Mouse (Mus musculus): ENCODE data around the gene Otogl. TPM values are rescaled to one million over a fixed set of nuclear protein-coding genes. Genes with fewer than 3 reads are reported as not detected.
A peak's percentile ranks its signal among the peaks of the same experiment; 100 is the strongest.

Gene Otogl
- polyA plus RNA-seq, 1 experiment from 2014 or later: 0.07 TPM

DNA sequence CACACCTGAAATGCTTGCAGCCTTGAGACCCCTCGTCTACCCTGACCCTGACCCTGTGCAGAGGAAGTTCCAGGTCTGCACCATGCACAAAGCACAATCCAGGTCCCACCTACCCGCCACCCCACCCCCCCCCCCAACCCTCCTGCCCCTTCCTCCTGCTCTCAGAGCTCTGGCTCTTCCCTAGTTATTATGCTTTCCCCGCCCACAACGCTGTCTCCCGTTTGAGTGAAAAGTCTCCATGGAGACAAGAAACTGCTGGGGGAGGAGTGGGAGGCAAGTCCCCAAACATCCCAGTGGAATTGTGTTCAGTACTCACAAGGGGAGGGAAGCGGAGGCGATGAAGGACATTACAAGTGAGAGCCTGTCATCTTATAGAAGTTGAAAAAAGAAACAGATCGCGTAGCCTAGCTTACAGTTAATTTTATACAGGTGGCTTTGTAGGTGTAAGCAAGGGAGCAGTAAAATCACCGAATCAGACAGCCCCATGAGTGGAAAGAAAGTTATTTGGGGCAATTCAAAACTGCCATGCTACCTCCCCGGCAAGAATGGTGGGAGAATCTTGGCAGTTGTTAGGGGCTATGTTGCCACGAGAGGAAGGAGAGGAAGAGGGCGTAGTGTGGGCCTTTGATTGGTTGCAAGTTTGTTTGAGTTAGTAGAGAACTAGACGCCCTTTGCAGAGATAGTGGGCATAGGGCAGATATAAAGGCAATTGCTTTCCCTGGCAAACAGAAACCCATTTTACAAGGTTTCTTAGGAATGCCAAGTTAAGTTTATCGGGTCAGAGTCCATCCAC is 159.4 kb downstream of the Otogl start:
- Histone ChIP-seq H3K9me3 (ENCODE audit: control insufficient read depth, low read length) (no peaks in the 10 kb centered on the region), H3K9ac (replicated peaks; ENCODE audit: low read length) (no peak overlapping the region), H3K4me3 (replicated peaks; ENCODE audit: low read depth, low read length) (0 out of 2 replicates have a peak overlapping the region, but pooled peaks have one; percentile 2), H3K4me1 (ENCODE audit: control insufficient read depth, insufficient read depth, low read length) (0 out of 2 replicates have a peak, but pooled peaks cover 5% of the 10 kb centered on the region), H3K36me3 (ENCODE audit: control insufficient read depth, insufficient read depth, low read length) (no peaks in the 10 kb centered on the region), H3K27ac (replicated peaks; ENCODE audit: low read depth, low read length) (no peak overlapping the region), H3K4me2 (ENCODE audit: low read length) (peak overlapping the region; percentile 35), H3K27me3 (ENCODE audit: control insufficient read depth, insufficient read depth, low read length) (no peaks in the 10 kb centered on the region)
- 22% methylated on average over 15 of the region's 15 CpGs for WGBS
- ATAC-seq (ENCODE audit: low FRiP score, low TSS enrichment) (peak; percentile 68; the same call in 1 of the 2 replicates), DNase-seq (peak; percentile 73)

DNA sequence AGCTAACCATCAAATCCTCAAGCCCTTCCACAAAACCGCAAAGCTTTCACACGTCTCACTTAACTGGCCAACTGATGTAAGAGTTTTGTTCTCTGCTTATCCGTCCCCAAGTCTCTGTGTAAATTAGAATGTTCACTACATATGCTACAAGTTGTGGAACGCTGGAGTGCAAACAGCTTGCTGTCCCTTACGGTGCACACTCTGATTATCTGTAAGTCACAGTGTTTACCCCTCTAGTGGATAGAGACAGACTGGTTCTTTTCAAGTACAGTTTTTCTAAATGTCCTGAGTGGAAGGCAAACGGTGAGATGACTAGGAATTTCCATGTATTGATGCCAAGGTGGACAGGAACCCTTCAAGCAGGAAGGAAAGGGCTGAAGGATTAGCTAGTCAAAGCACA is 160.0 kb downstream of the Otogl start:
- WGBS: 22% methylated on average over 6 of the region's 6 CpGs

GRCm38 (mm10) chr10:107747566-107747965 is 164.4 kb downstream of the Otogl start:
- no peak overlapping the region for H3K9ac ChIP-seq (replicated peaks; ENCODE audit: low read length)
- no peaks in the 10 kb centered on the region for H3K27me3 ChIP-seq (ENCODE audit: control insufficient read depth, insufficient read depth, low read length)
- 0 out of 2 replicates have a peak, but pooled peaks cover 5% of the 10 kb centered on the region for H3K4me1 ChIP-seq (ENCODE audit: control insufficient read depth, insufficient read depth, low read length)
- no peak overlapping the region for H3K27ac ChIP-seq (replicated peaks; ENCODE audit: low read depth, low read length)
- peak; percentile 82 for DNase-seq
- H3K4me3 ChIP-seq (replicated peaks; ENCODE audit: low read depth, low read length): no peak overlapping the region
- no peak for ATAC-seq (ENCODE audit: low FRiP score, low TSS enrichment)
- 21% methylated on average over 5 of the region's 5 CpGs for WGBS
- H3K9me3 ChIP-seq (ENCODE audit: control insufficient read depth, low read length): no peaks in the 10 kb centered on the region
- no peaks in the 10 kb centered on the region for H3K36me3 ChIP-seq (ENCODE audit: control insufficient read depth, insufficient read depth, low read length)
- H3K4me2 ChIP-seq (ENCODE audit: low read length): no peak overlapping the region

More for the DNA sequence above, 160.0 kb downstream of the Otogl start:
- no peaks in the 10 kb centered on the region for H3K9me3 ChIP-seq (ENCODE audit: control insufficient read depth, low read length)
- H3K36me3 ChIP-seq (ENCODE audit: control insufficient read depth, insufficient read depth, low read length): no peaks in the 10 kb centered on the region
- peak overlapping the region; percentile 35 for H3K4me2 ChIP-seq (ENCODE audit: low read length)
- peak; percentile 14 for DNase-seq
- no peak overlapping the region for H3K9ac ChIP-seq (replicated peaks; ENCODE audit: low read length)
- no peak for ATAC-seq (ENCODE audit: low FRiP score, low TSS enrichment)
- H3K27ac ChIP-seq (replicated peaks; ENCODE audit: low read depth, low read length): no peak overlapping the region
- H3K4me3 ChIP-seq (replicated peaks; ENCODE audit: low read depth, low read length): 0 out of 2 replicates have a peak overlapping the region, but pooled peaks have one; percentile 2
- H3K4me1 ChIP-seq (ENCODE audit: control insufficient read depth, insufficient read depth, low read length): 0 out of 2 replicates have a peak, but pooled peaks cover 5% of the 10 kb centered on the region
- H3K27me3 ChIP-seq (ENCODE audit: control insufficient read depth, insufficient read depth, low read length): no peaks in the 10 kb centered on the region

GRCm38 (mm10) chr10:107746717-107747116 is 165.2 kb downstream of the Otogl start:
- ATAC-seq (ENCODE audit: low FRiP score, low TSS enrichment) (no peak), DNase-seq (no peak)
- Histone ChIP-seq H3K9me3 (ENCODE audit: control insufficient read depth, low read length) (no peaks in the 10 kb centered on the region), H3K9ac (replicated peaks; ENCODE audit: low read length) (no peak overlapping the region), H3K27me3 (ENCODE audit: control insufficient read depth, insufficient read depth, low read length) (no peaks in the 10 kb centered on the region), H3K4me3 (replicated peaks; ENCODE audit: low read depth, low read length) (no peak overlapping the region), H3K27ac (replicated peaks; ENCODE audit: low read depth, low read length) (no peak overlapping the region), H3K4me2 (ENCODE audit: low read length) (no peak overlapping the region), H3K36me3 (ENCODE audit: control insufficient read depth, insufficient read depth, low read length) (no peaks in the 10 kb centered on the region), H3K4me1 (ENCODE audit: control insufficient read depth, insufficient read depth, low read length) (0 out of 2 replicates have a peak, but pooled peaks cover under 1% of the 10 kb centered on the region)
- 28% methylated on average over 9 of the region's 9 CpGs for WGBS

- H3K4me2 ChIP-seq (ENCODE audit: low read length): no peak overlapping the region
- 91% methylated on average over 5 of the region's 5 CpGs for WGBS
- no peaks in the 10 kb centered on the region for H3K27me3 ChIP-seq (ENCODE audit: control insufficient read depth, insufficient read depth, low read length)
- H3K4me3 ChIP-seq (replicated peaks; ENCODE audit: low read depth, low read length): no peak overlapping the region
- no peaks in the 10 kb centered on the region for H3K4me1 ChIP-seq (ENCODE audit: control insufficient read depth, insufficient read depth, low read length)
- H3K9me3 ChIP-seq (ENCODE audit: control insufficient read depth, low read length): no peaks in the 10 kb centered on the region
- no peak overlapping the region for H3K9ac ChIP-seq (replicated peaks; ENCODE audit: low read length)
- no peaks in the 10 kb centered on the region for H3K36me3 ChIP-seq (ENCODE audit: control insufficient read depth, insufficient read depth, low read length)
- DNase-seq: no peak
- no peak for ATAC-seq (ENCODE audit: low FRiP score, low TSS enrichment)
- H3K27ac ChIP-seq (replicated peaks; ENCODE audit: low read depth, low read length): no peak overlapping the region
Measured at GRCm38 (mm10) chr10:107739815-107740214, 172.1 kb downstream of the Otogl start.

DNA sequence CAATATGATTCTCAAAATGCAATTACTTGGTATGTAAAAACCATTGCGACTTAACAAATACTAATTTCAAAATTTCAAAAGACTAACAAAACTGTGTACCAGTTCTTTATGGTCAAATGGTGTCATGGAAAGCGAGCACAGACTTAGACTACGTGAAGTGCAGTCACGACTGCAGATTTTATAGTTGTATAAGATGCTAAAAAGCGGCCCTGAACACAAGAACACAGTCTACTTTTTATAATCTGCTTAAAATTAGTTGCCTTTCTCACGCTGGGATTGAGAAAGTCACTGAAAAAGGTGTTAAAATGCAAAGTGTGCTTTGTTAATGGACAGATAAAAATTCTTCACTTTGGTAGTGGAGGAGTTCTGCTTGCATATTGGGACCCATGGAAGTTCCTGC is 174.2 kb downstream of the Otogl start:
- no peak overlapping the region for H3K27ac ChIP-seq (replicated peaks; ENCODE audit: low read depth, low read length)
- no peaks in the 10 kb centered on the region for H3K36me3 ChIP-seq (ENCODE audit: control insufficient read depth, insufficient read depth, low read length)
- H3K4me2 ChIP-seq (ENCODE audit: low read length): no peak overlapping the region
- no peak for ATAC-seq (ENCODE audit: low FRiP score, low TSS enrichment)
- H3K4me3 ChIP-seq (replicated peaks; ENCODE audit: low read depth, low read length): no peak overlapping the region
- no peaks in the 10 kb centered on the region for H3K9me3 ChIP-seq (ENCODE audit: control insufficient read depth, low read length)
- H3K27me3 ChIP-seq (ENCODE audit: control insufficient read depth, insufficient read depth, low read length): no peaks in the 10 kb centered on the region
- WGBS: 82% methylated on average over 6 of the region's 6 CpGs
- no peaks in the 10 kb centered on the region for H3K4me1 ChIP-seq (ENCODE audit: control insufficient read depth, insufficient read depth, low read length)
- DNase-seq: no peak
- no peak overlapping the region for H3K9ac ChIP-seq (replicated peaks; ENCODE audit: low read length)

- H3K4me3 ChIP-seq (replicated peaks; ENCODE audit: low read depth, low read length): no peak overlapping the region
- H3K4me2 ChIP-seq (ENCODE audit: low read length): no peak overlapping the region
- no peak overlapping the region for H3K27ac ChIP-seq (replicated peaks; ENCODE audit: low read depth, low read length)
- WGBS: 65% methylated on average over 7 of the region's 7 CpGs
- no peaks in the 10 kb centered on the region for H3K36me3 ChIP-seq (ENCODE audit: control insufficient read depth, insufficient read depth, low read length)
- no peak for DNase-seq
- no peaks in the 10 kb centered on the region for H3K9me3 ChIP-seq (ENCODE audit: control insufficient read depth, low read length)
- ATAC-seq (ENCODE audit: low FRiP score, low TSS enrichment): no peak
- no peaks in the 10 kb centered on the region for H3K4me1 ChIP-seq (ENCODE audit: control insufficient read depth, insufficient read depth, low read length)
- no peaks in the 10 kb centered on the region for H3K27me3 ChIP-seq (ENCODE audit: control insufficient read depth, insufficient read depth, low read length)
- H3K9ac ChIP-seq (replicated peaks; ENCODE audit: low read length): no peak overlapping the region
Measured at GRCm38 (mm10) chr10:107735448-107735847, 176.5 kb downstream of the Otogl start.

GRCm38 (mm10) chr10:107734327-107734726 is 177.6 kb downstream of the Otogl start:
- DNase-seq (no peak), ATAC-seq (ENCODE audit: low FRiP score, low TSS enrichment) (no peak)
- H3K9ac ChIP-seq (replicated peaks; ENCODE audit: low read length): no peak overlapping the region
- no peaks in the 10 kb centered on the region for H3K36me3 ChIP-seq (ENCODE audit: control insufficient read depth, insufficient read depth, low read length)
- H3K4me1 ChIP-seq (ENCODE audit: control insufficient read depth, insufficient read depth, low read length): no peaks in the 10 kb centered on the region
- H3K4me2 ChIP-seq (ENCODE audit: low read length): no peak overlapping the region
- no peaks in the 10 kb centered on the region for H3K9me3 ChIP-seq (ENCODE audit: control insufficient read depth, low read length)
- no peak overlapping the region for H3K4me3 ChIP-seq (replicated peaks; ENCODE audit: low read depth, low read length)
- no peak overlapping the region for H3K27ac ChIP-seq (replicated peaks; ENCODE audit: low read depth, low read length)
- H3K27me3 ChIP-seq (ENCODE audit: control insufficient read depth, insufficient read depth, low read length): no peaks in the 10 kb centered on the region

- DNase-seq (no peak), ATAC-seq (ENCODE audit: low FRiP score, low TSS enrichment) (no peak)
- no peaks in the 10 kb centered on the region for H3K27me3 ChIP-seq (ENCODE audit: control insufficient read depth, insufficient read depth, low read length)
- no peak overlapping the region for H3K9ac ChIP-seq (replicated peaks; ENCODE audit: low read length)
- no peaks in the 10 kb centered on the region for H3K9me3 ChIP-seq (ENCODE audit: control insufficient read depth, low read length)
- H3K4me3 ChIP-seq (replicated peaks; ENCODE audit: low read depth, low read length): no peak overlapping the region
- WGBS: 80% methylated on average over 7 of the region's 7 CpGs
- H3K4me1 ChIP-seq (ENCODE audit: control insufficient read depth, insufficient read depth, low read length): no peaks in the 10 kb centered on the region
- no peak overlapping the region for H3K27ac ChIP-seq (replicated peaks; ENCODE audit: low read depth, low read length)
- H3K4me2 ChIP-seq (ENCODE audit: low read length): no peak overlapping the region
- no peaks in the 10 kb centered on the region for H3K36me3 ChIP-seq (ENCODE audit: control insufficient read depth, insufficient read depth, low read length)
Measured at GRCm38 (mm10) chr10:107725631-107726030, 186.3 kb downstream of the Otogl start.
